Comparison of ENCODE assay signal across 15 mouse cellular contexts in genomic region chr17:4417686-4418085, GRCm38 (mm10).
DNase-seq lines count a peak whose midpoint lies in the region; ATAC-seq lines count a peak whose summit lies in the region.
"Had no signal": no experiment of that assay in that cellular context is flagged by ENCODE, and none has a peak within 500 bp of the region (broad histone marks: within the 10 kb centered on the region; RNA-seq: fewer than 3 reads in every experiment).

No protein-coding gene starts in this region.

- H3K36me3 ChIP-seq in forebrain, embryonic 14.5 days (ENCODE audit: control insufficient read depth, insufficient read depth, low read length), result no peaks in the 10 kb centered on the region
- no peaks in the 10 kb centered on the region for H3K36me3 ChIP-seq in forebrain, embryonic 12.5 days (replicated peaks)
- H3K36me3 ChIP-seq in kidney, embryonic 16.5 days (ENCODE audit: insufficient read depth, low read length), result no peaks in the 10 kb centered on the region
- no peaks in the 10 kb centered on the region for H3K36me3 ChIP-seq in intestine, embryonic 15.5 days
- H3K36me3 ChIP-seq: forebrain, embryonic 15.5 days; heart, embryonic 13.5 days; hindbrain, embryonic 15.5 days had no signal

- no peaks in the 10 kb centered on the region for H3K4me1 ChIP-seq in forebrain, embryonic 14.5 days (ENCODE audit: control insufficient read depth, insufficient read depth, low read length)
- H3K4me1 ChIP-seq in forebrain, embryonic 12.5 days, result no peaks in the 10 kb centered on the region
- H3K4me1 ChIP-seq in kidney, embryonic 16.5 days (ENCODE audit: insufficient read depth, low read length), result no peaks in the 10 kb centered on the region
- no peaks in the 10 kb centered on the region for H3K4me1 ChIP-seq in intestine, embryonic 15.5 days (replicated peaks)
- H3K4me1 ChIP-seq: forebrain, embryonic 15.5 days; heart, embryonic 13.5 days; hindbrain, embryonic 15.5 days had no signal

- WGBS in forebrain, embryonic 14.5 days, result 87% methylated on average over 5 of the region's 5 CpGs
- 87% methylated on average over 5 of the region's 5 CpGs for WGBS in forebrain, embryonic 12.5 days
- 78% methylated on average over 5 of the region's 5 CpGs for WGBS in kidney, embryonic 16.5 days
- WGBS in intestine, embryonic 15.5 days, result 74% methylated on average over 5 of the region's 5 CpGs

- H3K4me2 ChIP-seq in forebrain, embryonic 14.5 days (ENCODE audit: low read length), result no peak overlapping the region
- no peak overlapping the region for H3K4me2 ChIP-seq in forebrain, embryonic 12.5 days
- no peak overlapping the region for H3K4me2 ChIP-seq in kidney, embryonic 16.5 days (replicated peaks; ENCODE audit: low read depth, low read length)
- H3K4me2 ChIP-seq in intestine, embryonic 15.5 days (replicated peaks), result no peak overlapping the region
- H3K4me2 ChIP-seq: forebrain, embryonic 15.5 days; heart, embryonic 13.5 days; hindbrain, embryonic 15.5 days had no signal

- no peak overlapping the region for H3K9ac ChIP-seq in forebrain, embryonic 14.5 days (ENCODE audit: low read length)
- H3K9ac ChIP-seq in forebrain, embryonic 12.5 days, result no peak overlapping the region
- no peak overlapping the region for H3K9ac ChIP-seq in kidney, embryonic 16.5 days (replicated peaks; ENCODE audit: low read length)
- H3K9ac ChIP-seq in intestine, embryonic 15.5 days, result no peak overlapping the region
- H3K9ac ChIP-seq: forebrain, embryonic 15.5 days; heart, embryonic 13.5 days; hindbrain, embryonic 15.5 days; liver, embryonic 14.5 days had no signal

- no peak overlapping the region for H3K27ac ChIP-seq in forebrain, embryonic 14.5 days (ENCODE audit: low read depth, low read length)
- H3K27ac ChIP-seq in forebrain, embryonic 12.5 days, result no peak overlapping the region
- no peak overlapping the region for H3K27ac ChIP-seq in kidney, embryonic 16.5 days (ENCODE audit: low read length)
- H3K27ac ChIP-seq in intestine, embryonic 15.5 days, result no peak overlapping the region
- H3K27ac ChIP-seq: forebrain, embryonic 15.5 days; heart, embryonic 13.5 days; hindbrain, embryonic 15.5 days; liver, embryonic 14.5 days had no signal

- ATAC-seq in forebrain, embryonic 14.5 days, result no peak
- no peak for ATAC-seq in forebrain, embryonic 12.5 days (ENCODE audit: low FRiP score)
- no peak for ATAC-seq in kidney, embryonic 16.5 days (ENCODE audit: low FRiP score, low TSS enrichment)
- ATAC-seq in intestine, embryonic 15.5 days, result no peak
- ATAC-seq: forebrain, embryonic 15.5 days had no signal

- DNase-seq in forebrain, embryonic 14.5 days (ENCODE audit: low spot score), result peak; percentile 11
- DNase-seq in kidney, postnatal 4 days, result peak; percentile 18 to 24
- DNase-seq in right cerebral cortex, adult 18-20 months, result peak; percentile 3
- no peak for DNase-seq in right cerebral cortex, postnatal 25 days
- DNase-seq: adrenal gland, adult 2 months; kidney, adult 2 months; right cerebral cortex, postnatal 4 days; thymus, postnatal 4 days had no signal

- H3K4me3 ChIP-seq in forebrain, embryonic 14.5 days (ENCODE audit: low read depth, low read length), result no peak overlapping the region
- no peak overlapping the region for H3K4me3 ChIP-seq in forebrain, embryonic 12.5 days (replicated peaks)
- H3K4me3 ChIP-seq in kidney, embryonic 16.5 days (ENCODE audit: low read length), result no peak overlapping the region
- H3K4me3 ChIP-seq in intestine, embryonic 15.5 days (replicated peaks), result no peak overlapping the region
- H3K4me3 ChIP-seq: forebrain, embryonic 15.5 days; heart, embryonic 13.5 days; hindbrain, embryonic 15.5 days had no signal

- no peaks in the 10 kb centered on the region for H3K27me3 ChIP-seq in forebrain, embryonic 14.5 days (replicated peaks; ENCODE audit: control insufficient read depth, insufficient read depth, low read length)
- no peaks in the 10 kb centered on the region for H3K27me3 ChIP-seq in forebrain, embryonic 12.5 days
- no peaks in the 10 kb centered on the region for H3K27me3 ChIP-seq in kidney, embryonic 16.5 days (ENCODE audit: insufficient read depth, low read length)
- H3K27me3 ChIP-seq in intestine, embryonic 15.5 days (replicated peaks), result no peaks in the 10 kb centered on the region
- H3K27me3 ChIP-seq: forebrain, embryonic 15.5 days; heart, embryonic 13.5 days; hindbrain, embryonic 15.5 days had no signal

- H3K9me3 ChIP-seq in forebrain, embryonic 14.5 days (replicated peaks; ENCODE audit: control insufficient read depth, low read length), result no peaks in the 10 kb centered on the region
- no peaks in the 10 kb centered on the region for H3K9me3 ChIP-seq in forebrain, embryonic 12.5 days
- H3K9me3 ChIP-seq in kidney, embryonic 16.5 days (ENCODE audit: low read length), result no peaks in the 10 kb centered on the region
- H3K9me3 ChIP-seq in intestine, embryonic 15.5 days, result no peaks in the 10 kb centered on the region
- H3K9me3 ChIP-seq: forebrain, embryonic 15.5 days; heart, embryonic 13.5 days; hindbrain, embryonic 15.5 days had no signal
